Mouse (Mus musculus) cerebellum, adult 2 months (tissue): Measurements from ENCODE around the gene Nox1.

Source experiments
- CTCF ChIP-seq: fragments of 200-500 bp; IDR thresholded peaks from 2 replicates; pipeline ENCODE4 v1.5.1; 2011; ENCODE audit warnings: low read depth, mild to moderate bottlenecking, control low read depth, low read length, moderate library complexity, borderline replicate concordance; ENCODE audit not compliant: insufficient read depth
- POLR2A ChIP-seq: fragments of 200-500 bp; IDR thresholded peaks from 2 replicates; pipeline ENCODE4 v1.6.1; 2011; ENCODE audit warnings: low read length, control low read depth, borderline replicate concordance; ENCODE audit not compliant: insufficient read depth

DNA sequence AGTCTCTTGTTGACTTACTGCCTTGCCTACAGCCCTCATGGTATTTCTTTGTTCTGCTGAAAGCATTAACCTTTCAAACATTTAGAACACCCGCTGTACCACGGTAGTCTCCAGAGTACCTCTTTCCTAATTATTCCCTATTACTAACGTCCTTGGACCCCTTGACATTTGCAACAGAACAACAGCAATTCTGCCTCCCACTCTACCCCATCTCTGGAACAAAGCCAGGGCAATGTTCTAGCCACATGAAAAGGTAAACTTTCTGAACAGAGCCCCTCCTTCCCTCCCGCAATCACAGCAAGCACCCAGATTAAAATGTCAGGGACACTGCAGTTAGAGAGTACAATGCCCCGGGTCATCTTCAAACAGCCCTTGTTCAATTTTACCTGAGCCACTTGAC lies 39.4 kb upstream of the Nox1 start:
- no peak for TF ChIP-seq CTCF
- no peak for TF ChIP-seq POLR2A
